Mouse (Mus musculus) liver, embryonic 14.5 days (tissue): Measurements from ENCODE around the gene Ggt6. TPM values are rescaled to one million over a fixed set of nuclear protein-coding genes. Genes with fewer than 3 reads are reported as not detected.

Experiments used
- ATAC-seq: fragments of 200-750 bp; cut with Nextera tagmentation; 2 replicates; pipeline ENCODE4 v1.8.0; 2017; ENCODE audit warnings: moderate number of reproducible peaks, mild to moderate bottlenecking, moderate library complexity; ENCODE audit not compliant: insufficient read depth
- DNase-seq, 3 experiments: peaks; one replicate each; pipeline ENCODE4 v3.0.0-alpha.2; 2012 to 2013; ENCODE audit warnings: low read depth in 3 of 3, low spot score in 3 of 3
- H3K27ac ChIP-seq: fragments of 300-500 bp; sonication (generic); 2 replicates; pipeline ENCODE4 v1.5.1; 2014; ENCODE audit warnings: moderate library complexity, mild to moderate bottlenecking, control low read depth, inconsistent platforms
- H3K27me3 ChIP-seq: fragments of 300-500 bp; sonication (generic); 2 replicates; pipeline ENCODE4 v1.6.1; 2014; ENCODE audit warnings: mild to moderate bottlenecking, low read length, moderate library complexity; ENCODE audit not compliant: control insufficient read depth, insufficient read depth
- H3K36me3 ChIP-seq: fragments of 300-500 bp; sonication (generic); replicated peaks from 2 replicates; pipeline ENCODE4 v1.6.1; 2014; ENCODE audit warnings: low read depth; ENCODE audit not compliant: control insufficient read depth, insufficient read depth
- H3K4me1 ChIP-seq, 2 experiments: fragments of 200-500 bp in 1 of 2; fragments of 300-500 bp in 1 of 2; sonication (generic) in 1 of 2; replicated peaks; 2 replicates each; pipeline ENCODE4 v1.6.1; 2012 to 2014; ENCODE audit warnings: antibody characterized with exemption in 1 of 2, inconsistent platforms in 1 of 2, low read length in 1 of 2; ENCODE audit not compliant: control insufficient read depth in 2 of 2, insufficient read depth in 2 of 2
- H3K4me2 ChIP-seq: fragments of 300-500 bp; sonication (generic); 2 replicates; pipeline ENCODE4 v1.6.1; 2014; ENCODE audit warnings: low read depth, mild to moderate bottlenecking, control low read depth, moderate library complexity
- H3K4me3 ChIP-seq, 2 experiments: fragments of 200-500 bp in 1 of 2; fragments of 300-500 bp in 1 of 2; sonication (generic) in 1 of 2; 2 replicates each; pipeline ENCODE4 v1.5.1; 2012 to 2014; ENCODE audit warnings: low read depth in 2 of 2, low read length in 2 of 2, mild to moderate bottlenecking in 2 of 2, control low read depth in 1 of 2, inconsistent platforms in 1 of 2, moderate library complexity in 1 of 2; ENCODE audit not compliant: insufficient read depth in 1 of 2
- H3K9ac ChIP-seq: fragments of 300-500 bp; sonication (generic); replicated peaks from 2 replicates; pipeline ENCODE4 v1.6.1; 2014; ENCODE audit warnings: mild to moderate bottlenecking, control low read depth, moderate library complexity
- H3K9me3 ChIP-seq: fragments of 300-500 bp; sonication (generic); 2 replicates; pipeline ENCODE4 v1.6.1; 2016; ENCODE audit warnings: low read length, mixed read lengths; ENCODE audit not compliant: control insufficient read depth
- CTCF ChIP-seq: IDR thresholded peaks from 2 replicates; pipeline ENCODE4 v1.5.1; 2016; ENCODE audit warnings: antibody characterized with exemption, low read depth, control low read depth
- EP300 ChIP-seq: IDR thresholded peaks from 2 replicates; pipeline ENCODE4 v1.6.1; 2016; ENCODE audit warnings: antibody characterized with exemption, low read depth
- WGBS: fragments of 180-500 bp; shearing (Covaris S2); extraction: QIAGEN DNeasy Blood & Tissue Kit; methylation state at CpG from one replicate; pipeline ENCODE4 v1.1.7; 2014; ENCODE audit not compliant: insufficient replicate concordance; 5-methylcytosine and 5-hydroxymethylcytosine counted together
- polyA plus RNA-seq, 2 experiments: library from polyadenylated mRNA; depleted of rRNA in 1 of 2; stranded (reverse) in 1 of 2; unstranded in 1 of 2; fragments of >200 nt; fragmentation: Nextera tagmentation in 1 of 2; extraction: Ambion mirVana in 1 of 2; gene quantifications; 2 replicates each; pipeline versions ENCODE4 v1.2.1 to v1.2.3; 2012 to 2014

Ggt6 gene
- polyA plus RNA-seq, 2 experiments: 0.10 to 0.25 TPM

GRCm38 (mm10) chr11:72406079-72406675, 29.1 kb upstream of the Ggt6 start:
- no peaks in the 10 kb centered on the region for H3K36me3 ChIP-seq
- no peak overlapping the region for H3K27ac ChIP-seq
- H3K9ac ChIP-seq: no peak overlapping the region
- no peak for ATAC-seq
- TF ChIP-seq EP300: no peak
- no peak for TF ChIP-seq CTCF
- no peaks in the 10 kb centered on the region for H3K9me3 ChIP-seq
- 59% methylated on average over 8 of the region's 8 CpGs for WGBS
- H3K4me3 ChIP-seq: no peak overlapping the region
- H3K4me1 ChIP-seq: peaks cover 0 to 14% of the 10 kb centered on the region in 2 experiments; a peak in 2 of 4 replicates
- H3K27me3 ChIP-seq: peaks cover 2% of the 10 kb centered on the region
- DNase-seq: no peak
- no peak overlapping the region for H3K4me2 ChIP-seq

- H3K4me2 ChIP-seq: peak overlapping the region; percentile 26; the same call in 1 of the 2 replicates
- no peak for DNase-seq
- WGBS: 33% methylated on average over 3 of the region's 3 CpGs
- no peak for ATAC-seq
- H3K4me1 ChIP-seq: peaks cover 0 to 17% of the 10 kb centered on the region in 2 experiments; a peak in 2 of 4 replicates
- H3K4me3 ChIP-seq: no peak overlapping the region
- H3K27me3 ChIP-seq: peaks cover 4% of the 10 kb centered on the region
- TF ChIP-seq CTCF: no peak
- no peak for TF ChIP-seq EP300
- H3K36me3 ChIP-seq: no peaks in the 10 kb centered on the region
- no peak overlapping the region for H3K9ac ChIP-seq
- H3K27ac ChIP-seq: no peak overlapping the region
- H3K9me3 ChIP-seq: no peaks in the 10 kb centered on the region
Measured at GRCm38 (mm10) chr11:72407081-72407480, 28.2 kb upstream of the Ggt6 start.

DNA sequence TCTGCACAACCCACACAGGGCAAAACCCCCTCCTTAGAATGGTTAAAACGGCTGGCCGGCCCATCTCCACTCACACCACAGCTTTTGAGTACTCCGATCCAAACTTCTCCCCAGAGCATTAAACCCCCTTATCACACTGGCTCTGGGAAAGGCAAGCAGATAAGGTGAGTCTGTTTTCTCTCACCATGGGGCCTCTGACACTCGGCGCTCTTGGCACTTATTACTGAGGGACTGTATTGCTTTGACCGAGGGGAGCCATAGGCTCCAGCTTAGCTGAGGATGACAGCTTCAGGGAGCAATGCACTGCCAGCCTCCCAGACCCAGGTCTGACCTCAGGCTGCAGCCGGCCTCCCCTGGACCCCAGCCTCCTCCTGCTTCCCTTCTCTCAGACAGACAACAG, 27.8 kb upstream of the Ggt6 start:
- no peak for TF ChIP-seq EP300
- no peak for TF ChIP-seq CTCF
- ATAC-seq (no peak), DNase-seq (no peak)
- Histone ChIP-seq H3K9ac (no peak overlapping the region), H3K27ac (no peak overlapping the region), H3K4me2 (peak overlapping the region; percentile 26; the same call in 1 of the 2 replicates), H3K36me3 (no peaks in the 10 kb centered on the region), H3K9me3 (no peaks in the 10 kb centered on the region), H3K4me3 (no peak overlapping the region), H3K4me1 (peaks cover 0 to 17% of the 10 kb centered on the region in 2 experiments; a peak in 2 of 4 replicates), H3K27me3 (peaks cover 4% of the 10 kb centered on the region)
- 11% methylated on average over 7 of the region's 7 CpGs for WGBS

- Histone ChIP-seq H3K27ac (no peak overlapping the region), H3K4me1 (peaks cover 0 to 18% of the 10 kb centered on the region in 2 experiments; a peak in 2 of 4 replicates), H3K27me3 (peaks cover 4% of the 10 kb centered on the region), H3K4me3 (no peak overlapping the region), H3K36me3 (no peaks in the 10 kb centered on the region), H3K4me2 (no peak overlapping the region), H3K9me3 (no peaks in the 10 kb centered on the region), H3K9ac (no peak overlapping the region)
- TF ChIP-seq CTCF (no peak), EP300 (no peak)
- ATAC-seq (no peak), DNase-seq (no peak)
- WGBS: 70% methylated on average over 9 of the region's 9 CpGs
Measured at GRCm38 (mm10) chr11:72408451-72409170, 26.7 kb upstream of the Ggt6 start.

DNA sequence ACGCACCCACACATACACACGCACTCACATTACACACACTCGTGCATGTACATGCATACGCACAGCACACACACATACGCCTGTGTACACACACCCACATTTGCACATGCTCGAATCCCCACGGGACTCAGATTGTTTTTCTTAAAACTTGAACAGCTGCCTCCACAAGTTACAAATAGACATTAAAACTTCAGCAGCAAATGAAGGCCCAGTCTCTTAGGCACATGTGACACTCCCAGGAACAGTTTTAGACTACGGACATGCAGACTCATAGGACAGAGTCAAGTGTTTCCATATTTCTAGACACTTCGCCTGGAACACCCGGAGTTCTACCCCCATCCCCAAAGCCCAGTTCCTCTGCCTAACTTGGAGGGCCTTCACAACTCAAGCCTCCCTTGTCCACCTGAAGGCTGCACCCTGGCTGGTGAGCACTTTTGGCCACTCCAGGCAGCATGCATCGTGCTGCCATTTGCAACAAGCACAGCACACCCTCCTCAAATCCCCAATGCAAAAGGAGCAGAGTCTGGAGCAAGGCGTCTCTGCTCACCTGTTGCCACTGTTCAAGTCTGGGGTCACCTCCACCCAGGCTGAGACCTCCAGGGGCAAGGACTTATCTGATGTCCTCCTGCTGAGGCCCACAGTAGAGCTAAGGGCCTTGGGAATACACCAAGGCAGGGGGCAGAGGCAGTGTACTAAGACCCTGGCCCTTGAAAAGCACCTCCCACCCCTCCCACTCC, 25.5 kb upstream of the Ggt6 start:
- Histone ChIP-seq H3K27me3 (peaks cover 4% of the 10 kb centered on the region), H3K27ac (no peak overlapping the region), H3K4me1 (peaks cover 4 to 25% of the 10 kb centered on the region in 2 experiments), H3K36me3 (no peaks in the 10 kb centered on the region), H3K4me3 (0 out of 4 replicates have a peak overlapping the region, but pooled peaks of 1 of the 2 experiments have one; percentile 16), H3K9ac (no peak overlapping the region), H3K9me3 (no peaks in the 10 kb centered on the region), H3K4me2 (peak overlapping the region; percentile 20; the same call in 1 of the 2 replicates)
- no peak for ATAC-seq
- WGBS: 67% methylated on average over 12 of the region's 12 CpGs
- no peak for TF ChIP-seq EP300
- no peak for TF ChIP-seq CTCF
- no peak for DNase-seq
